Mouse (Mus musculus): ENCODE measurements around the gene Vtn. TPM values are rescaled to one million over a fixed set of nuclear protein-coding genes. Genes with fewer than 3 reads are reported as not detected.

Vtn gene
- polyA plus RNA-seq, 2 experiments from 2014 or later = not detected

GRCm38 (mm10) chr11:78536080-78536689 lies 37.3 kb downstream of the Vtn start, which contains the start of the genes Tnfaip1 and Ift20:
TSS of gene Tnfaip1 (minus strand) at chr11:78536332.
TSS of gene Ift20 (plus strand) at chr11:78536361.
- peak; percentile 95 for ATAC-seq

GRCm38 (mm10) chr11:78536690-78537084 lies 37.8 kb downstream of the Vtn start:
- no peak for ATAC-seq

DNA sequence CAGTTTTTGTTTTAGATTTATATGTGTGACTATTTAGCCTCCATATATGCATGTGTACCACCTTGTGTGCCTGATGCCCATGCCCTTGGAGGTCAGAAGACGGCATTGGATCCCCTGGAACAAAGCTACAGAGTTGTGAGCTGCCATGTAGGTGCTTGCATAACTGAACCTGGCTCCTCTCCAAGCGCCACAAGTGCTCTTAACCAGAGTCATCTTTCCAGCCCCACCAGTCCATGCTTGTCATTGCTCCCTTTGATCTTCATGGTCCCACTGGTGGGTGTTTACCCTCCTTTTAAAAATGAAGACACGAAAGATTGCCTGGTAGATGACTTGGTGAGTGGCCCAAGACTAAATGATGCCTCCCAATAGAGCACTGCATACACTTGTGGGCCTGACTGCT lies 41.5 kb downstream of the Vtn start:
- ATAC-seq = no peak

- no peak for ATAC-seq
These were observed 45.7 kb downstream of the Vtn start for GRCm38 (mm10) chr11:78544449-78545111.

DNA sequence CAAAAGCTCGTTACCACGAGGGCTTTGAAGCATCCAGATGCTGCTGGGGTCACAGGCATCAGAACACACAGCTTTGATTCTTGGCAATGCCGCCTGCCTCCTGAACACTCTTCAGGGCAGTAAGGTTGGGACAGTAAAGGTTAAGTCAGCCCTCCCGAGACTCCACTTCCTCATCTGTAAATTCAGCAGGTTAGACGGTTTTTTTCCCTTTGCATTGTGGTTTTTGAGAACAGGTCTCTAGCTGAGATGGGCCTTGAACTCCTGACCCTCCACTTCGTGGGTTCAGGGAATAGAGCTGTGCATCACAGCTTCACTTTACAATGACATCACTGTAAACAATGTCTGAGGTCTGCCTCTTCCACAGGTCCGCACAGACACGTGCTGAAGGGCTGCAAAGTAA lies 46.3 kb downstream of the Vtn start:
- ATAC-seq = no peak

DNA sequence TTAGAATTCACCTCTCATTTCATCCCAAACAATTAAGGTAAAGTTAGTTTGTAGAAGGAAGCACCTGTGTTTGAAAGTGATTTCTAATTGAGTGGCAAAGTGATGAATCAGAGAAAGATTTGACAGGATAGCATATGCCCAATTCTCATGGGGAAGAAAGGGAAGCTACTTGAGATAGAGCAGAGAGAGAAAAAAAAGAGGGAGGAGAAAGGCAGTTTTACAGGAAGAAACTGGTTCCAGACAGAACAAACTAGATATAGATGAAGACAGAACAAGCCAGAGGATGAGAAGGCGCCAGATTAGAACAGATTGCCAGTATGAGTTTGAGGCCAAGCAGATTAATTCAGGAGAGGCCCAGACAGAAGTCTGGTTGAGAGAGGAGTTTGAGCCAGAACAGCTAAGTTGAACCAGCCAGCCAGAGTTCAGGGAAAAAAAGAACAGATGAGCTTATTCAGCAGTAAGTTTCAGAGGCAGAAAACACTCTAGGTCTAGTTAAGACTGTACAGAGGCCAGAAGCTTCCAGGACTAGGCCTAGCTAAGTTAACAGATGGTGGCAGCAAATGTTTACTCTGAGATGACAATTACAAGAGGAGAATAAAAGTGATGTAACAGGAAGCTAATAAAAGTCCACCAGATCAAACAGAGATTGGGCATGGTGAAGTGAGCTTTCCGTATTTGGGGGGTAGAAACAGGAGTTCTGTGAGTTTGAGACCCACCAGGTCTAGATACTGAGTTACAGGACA lies 49.0 kb downstream of the Vtn start:
- no peak for ATAC-seq

- no peak for ATAC-seq
These were observed 50.6 kb downstream of the Vtn start for GRCm38 (mm10) chr11:78549491-78549987.

GRCm38 (mm10) chr11:78550168-78551058 lies 51.5 kb downstream of the Vtn start, which contains the start of gene Tmem97:
TSS of gene Tmem97 (minus strand) at chr11:78550777.
- ATAC-seq = peak; percentile 99

DNA sequence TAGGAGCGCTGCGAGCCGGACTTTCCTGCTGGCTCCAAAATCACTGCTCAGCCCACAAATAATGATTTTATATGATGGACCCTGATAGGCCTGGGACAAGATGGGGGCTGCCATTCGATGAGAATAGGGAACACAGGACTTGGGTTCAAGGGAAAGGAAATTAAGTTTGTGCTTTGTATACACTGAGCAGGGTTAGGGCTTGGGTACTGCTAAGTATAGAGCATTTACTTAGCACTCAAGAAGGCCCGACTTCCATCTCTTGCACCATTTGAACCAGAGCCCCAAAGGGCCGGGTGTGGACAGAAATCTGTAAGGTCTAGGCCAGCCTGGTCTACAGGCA lies 52.1 kb downstream of the Vtn start:
- ATAC-seq = no peak

Other genes starting within 250 kb of the Vtn start
- 10 to 100 TPM; 34.2 to 48.1 TPM for gene 2610507B11Rik, start 237.3 kb upstream of the Vtn start, polyA plus RNA-seq (2017; shearing (Covaris generic))
- under 1 TPM in 1 of 2 experiments, not detected in 1; 0.63 TPM for gene BC030499, start 208.2 kb upstream of the Vtn start, polyA plus RNA-seq (2017; shearing (Covaris generic))
- 1 to 10 TPM; 2.8 to 4.3 TPM for gene Spag5, start 197.6 kb upstream of the Vtn start, polyA plus RNA-seq (2017; shearing (Covaris generic))
- 10 to 100 TPM; 10.9 to 14.9 TPM for gene Aldoc, start 176.1 kb upstream of the Vtn start, polyA plus RNA-seq (2017; shearing (Covaris generic))
- 100 to 1,000 TPM in 1 of 2 experiments, 10 to 100 TPM in 1; 64.1 to 119 TPM for gene Pigs, start 170.7 kb upstream of the Vtn start, polyA plus RNA-seq (2017; shearing (Covaris generic))
- 10 to 100 TPM; 11.6 to 13.1 TPM for gene Unc119, start 155.6 kb upstream of the Vtn start, polyA plus RNA-seq (2017; shearing (Covaris generic))
- under 1 TPM in 1 of 2 experiments, not detected in 1; 0.09 TPM for gene Foxn1, start 112.5 kb upstream of the Vtn start, polyA plus RNA-seq (2017; shearing (Covaris generic))
- not detected for gene Slc13a2, start 76.9 kb upstream of the Vtn start, polyA plus RNA-seq (2017; shearing (Covaris generic))
- 1 to 10 TPM; 1.6 to 3.5 TPM for gene Slc46a1, start 33.4 kb upstream of the Vtn start, polyA plus RNA-seq (2017; shearing (Covaris generic))
- gene Sarm1, start 1.3 kb upstream of the Vtn start, polyA plus RNA-seq (2017; shearing (Covaris generic)) = 1 to 10 TPM in 1 of 2 experiments, under 1 TPM in 1; 0.63 to 1.3 TPM
- gene Sebox, start 4.4 kb downstream of the Vtn start, polyA plus RNA-seq (2017; shearing (Covaris generic)) = not detected
- gene Tmem199, start 13.1 kb downstream of the Vtn start, polyA plus RNA-seq (2017; shearing (Covaris generic)) = 10 to 100 TPM; 51.4 to 71.8 TPM
- gene Poldip2, start 13.1 kb downstream of the Vtn start, polyA plus RNA-seq (2017; shearing (Covaris generic)) = 10 to 100 TPM; 13.9 to 19.9 TPM
- 10 to 100 TPM; 19.2 to 22.6 TPM for gene Tnfaip1, start 37.2 kb downstream of the Vtn start, polyA plus RNA-seq (2017; shearing (Covaris generic))
- gene Ift20, start 37.3 kb downstream of the Vtn start, polyA plus RNA-seq (2017; shearing (Covaris generic)) = 100 to 1,000 TPM; 121 to 138 TPM
- 10 to 100 TPM; 17.4 to 21.3 TPM for gene Tmem97, start 51.7 kb downstream of the Vtn start, polyA plus RNA-seq (2017; shearing (Covaris generic))
- gene Nlk, start 198.3 kb downstream of the Vtn start, polyA plus RNA-seq (2017; shearing (Covaris generic)) = 10 to 100 TPM; 17.9 to 35.2 TPM

Data from CD4-positive, CD25-positive, alpha-beta regulatory T cell, adult 4 months (primary cell).